Mouse (Mus musculus): ENCODE data around the gene Prkn.

DNA sequence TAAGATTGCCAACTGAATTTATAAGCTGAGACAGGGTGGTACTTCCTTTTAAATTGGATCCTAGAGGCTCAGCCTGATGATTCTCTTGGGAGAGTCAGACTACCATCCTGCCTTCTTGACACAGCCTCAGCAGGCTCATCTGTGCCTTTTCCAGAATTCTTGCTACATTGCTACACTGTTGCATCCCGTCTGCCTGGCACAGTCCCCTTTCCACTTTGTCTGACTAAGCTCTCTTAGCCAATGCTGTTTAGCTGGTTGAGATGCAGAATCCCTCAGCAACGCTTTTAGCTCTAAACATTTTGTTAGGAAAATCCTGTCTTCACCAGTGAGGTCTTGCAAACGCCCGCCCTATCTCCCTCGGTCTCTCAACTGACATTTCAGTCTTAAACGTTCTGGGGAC lies 1115.1 kb downstream of the Prkn start:
- TF ChIP-seq E2F4 (IDR thresholded peaks at IDR 0.05; ENCODE audit: borderline replicate concordance, low read depth, low read length) (no peak), POLR2A (IDR thresholded peaks at IDR 0.05; ENCODE audit: control insufficient read depth in 1 of 2, insufficient read depth in 1 of 2, low read depth in 1 of 2, low read length in 2 of 2, poor library complexity in 1 of 2) (no peak), CTCF (IDR thresholded peaks at IDR 0.05 in 2 of 3, conservative IDR thresholded peaks at IDR 0.05 in 1 of 3; ENCODE audit: control insufficient read depth in 1 of 3, insufficient read depth in 1 of 3, low read depth in 2 of 3, low read length in 3 of 3, poor library complexity in 1 of 3, severe bottlenecking in 1 of 3) (no peak), ETS1 (IDR thresholded peaks at IDR 0.05; ENCODE audit: low read depth, low read length) (no peak), USF1 (IDR thresholded peaks at IDR 0.05; ENCODE audit: low read depth, low read length) (no peak), KAT2A (conservative IDR thresholded peaks at IDR 0.05; ENCODE audit: low read depth, low read length) (no peak), MAFK (IDR thresholded peaks at IDR 0.05; ENCODE audit: borderline replicate concordance, low read depth, low read length) (no peak), GATA1 (IDR thresholded peaks at IDR 0.05; ENCODE audit: low read depth, low read length) (no peak), RAD21 (IDR thresholded peaks at IDR 0.05; ENCODE audit: low read depth, low read length) (no peak), TAL1 (IDR thresholded peaks at IDR 0.05; ENCODE audit: low read length) (no peak), BHLHE40 (IDR thresholded peaks at IDR 0.05; ENCODE audit: borderline replicate concordance, low read depth, low read length) (no peak), MYC (IDR thresholded peaks at IDR 0.05; ENCODE audit: low read depth, low read length) (no peak), MXI1 (IDR thresholded peaks at IDR 0.05; ENCODE audit: low read depth, low read length) (no peak)

Data from MEL (cell line).